Mouse (Mus musculus): ENCODE measurements around the gene Slc2a9. TPM values are rescaled to one million over a fixed set of nuclear protein-coding genes. Genes with fewer than 3 reads are reported as not detected.
"Not testable (repeated sequence)": the region's sequence is repeated elsewhere in the genome, so short reads cannot be mapped to it uniquely, and the experiment has no call there.

Gene Slc2a9
- polyA plus RNA-seq, 1 experiment from 2014 or later: 4.0 TPM

GRCm38 (mm10) chr5:38480822-38481707, 21.9 kb downstream of the Slc2a9 start:
- peak overlapping the region; percentile 42; the same call in 1 of the 2 replicates for H3K27ac ChIP-seq (ENCODE audit: low read length)
- H3K4me2 ChIP-seq (ENCODE audit: low read depth, low read length): peak overlapping the region; percentile 91
- H3K9ac ChIP-seq (ENCODE audit: low read depth, low read length): peak overlapping the region; percentile 70; the same call in 1 of the 2 replicates
- H3K9me3 ChIP-seq (replicated peaks; ENCODE audit: control insufficient read depth, low read length): no peaks in the 10 kb centered on the region
- no peaks in the 10 kb centered on the region for H3K27me3 ChIP-seq (ENCODE audit: control insufficient read depth, insufficient read depth, low read depth, low read length)
- peak overlapping the region; percentile 64 for H3K4me3 ChIP-seq (ENCODE audit: low read depth, low read length)
- H3K36me3 ChIP-seq (ENCODE audit: control insufficient read depth, insufficient read depth): peaks cover 8% of the 10 kb centered on the region
- no peak for ATAC-seq (ENCODE audit: low read depth)
- H3K4me1 ChIP-seq (ENCODE audit: control insufficient read depth, low read depth, low read length): peaks cover 31% of the 10 kb centered on the region
- 64% methylated on average over 10 of the region's 10 CpGs for WGBS (ENCODE audit: insufficient replicate concordance)

GRCm38 (mm10) chr5:38479908-38480725, 22.8 kb downstream of the Slc2a9 start:
- 19% methylated on average over 22 of the region's 22 CpGs for WGBS (ENCODE audit: insufficient replicate concordance)
- H3K4me1 ChIP-seq (ENCODE audit: control insufficient read depth, low read depth, low read length): peaks cover 31% of the 10 kb centered on the region
- peak; percentile 70 for ATAC-seq (ENCODE audit: low read depth)

GRCm38 (mm10) chr5:38479545-38479907, 23.4 kb downstream of the Slc2a9 start:
- Histone ChIP-seq H3K4me2 (ENCODE audit: low read depth, low read length) (peak overlapping the region; percentile 91), H3K9ac (ENCODE audit: low read depth, low read length) (peak overlapping the region; percentile 70), H3K27ac (ENCODE audit: low read length) (peak overlapping the region; percentile 80), H3K36me3 (ENCODE audit: control insufficient read depth, insufficient read depth) (peaks cover 11% of the 10 kb centered on the region), H3K4me1 (ENCODE audit: control insufficient read depth, low read depth, low read length) (peaks cover 31% of the 10 kb centered on the region), H3K4me3 (ENCODE audit: low read depth, low read length) (peak overlapping the region; percentile 64)
- peak; percentile 43 for ATAC-seq (ENCODE audit: low read depth)
- H3K27me3 ChIP-seq (ENCODE audit: control insufficient read depth, insufficient read depth, low read depth, low read length); H3K9me3 ChIP-seq (replicated peaks; ENCODE audit: control insufficient read depth, low read length): not testable (repeated sequence)

More at GRCm38 (mm10) chr5:38479908-38480725, 22.8 kb downstream of the Slc2a9 start:
- Histone ChIP-seq H3K4me2 (ENCODE audit: low read depth, low read length) (peak overlapping the region; percentile 91), H3K27ac (ENCODE audit: low read length) (peak overlapping the region; percentile 80), H3K9ac (ENCODE audit: low read depth, low read length) (peak overlapping the region; percentile 70), H3K27me3 (ENCODE audit: control insufficient read depth, insufficient read depth, low read depth, low read length) (no peaks in the 10 kb centered on the region), H3K36me3 (ENCODE audit: control insufficient read depth, insufficient read depth) (peaks cover 11% of the 10 kb centered on the region), H3K4me3 (ENCODE audit: low read depth, low read length) (peak overlapping the region; percentile 64), H3K9me3 (replicated peaks; ENCODE audit: control insufficient read depth, low read length) (no peaks in the 10 kb centered on the region)

GRCm38 (mm10) chr5:38479027-38479426, 23.9 kb downstream of the Slc2a9 start:
- H3K4me1 ChIP-seq (ENCODE audit: control insufficient read depth, low read depth, low read length): peaks cover 31% of the 10 kb centered on the region
- peak overlapping the region; percentile 64 for H3K4me3 ChIP-seq (ENCODE audit: low read depth, low read length)
- no peaks in the 10 kb centered on the region for H3K27me3 ChIP-seq (ENCODE audit: control insufficient read depth, insufficient read depth, low read depth, low read length)
- H3K36me3 ChIP-seq (ENCODE audit: control insufficient read depth, insufficient read depth): peaks cover 11% of the 10 kb centered on the region
- H3K9me3 ChIP-seq (replicated peaks; ENCODE audit: control insufficient read depth, low read length): no peaks in the 10 kb centered on the region
- H3K27ac ChIP-seq (ENCODE audit: low read length): no peak overlapping the region; the same call in 1 of the 2 replicates
- peak; percentile 72 for ATAC-seq (ENCODE audit: low read depth)
- peak overlapping the region; percentile 91 for H3K4me2 ChIP-seq (ENCODE audit: low read depth, low read length)
- 6% methylated on average over 4 of the region's 4 CpGs for WGBS (ENCODE audit: insufficient replicate concordance)
- H3K9ac ChIP-seq (ENCODE audit: low read depth, low read length): 0 out of 2 replicates have a peak overlapping the region, but pooled peaks have one; percentile 3

- Histone ChIP-seq H3K27ac (ENCODE audit: low read length) (no peak overlapping the region), H3K27me3 (ENCODE audit: control insufficient read depth, insufficient read depth, low read depth, low read length) (no peaks in the 10 kb centered on the region), H3K4me3 (ENCODE audit: low read depth, low read length) (no peak overlapping the region), H3K36me3 (ENCODE audit: control insufficient read depth, insufficient read depth) (peaks cover 11% of the 10 kb centered on the region), H3K4me1 (ENCODE audit: control insufficient read depth, low read depth, low read length) (peaks cover 31% of the 10 kb centered on the region), H3K9me3 (replicated peaks; ENCODE audit: control insufficient read depth, low read length) (no peaks in the 10 kb centered on the region), H3K4me2 (ENCODE audit: low read depth, low read length) (no peak overlapping the region), H3K9ac (ENCODE audit: low read depth, low read length) (no peak overlapping the region)
- no peak for ATAC-seq (ENCODE audit: low read depth)
- 84% methylated on average over 7 of the region's 7 CpGs for WGBS (ENCODE audit: insufficient replicate concordance)
Observed at GRCm38 (mm10) chr5:38477731-38478445, 25.1 kb downstream of the Slc2a9 start.

- H3K9ac ChIP-seq (ENCODE audit: low read depth, low read length): no peak overlapping the region
- H3K27me3 ChIP-seq (ENCODE audit: control insufficient read depth, insufficient read depth, low read depth, low read length): no peaks in the 10 kb centered on the region
- H3K4me1 ChIP-seq (ENCODE audit: control insufficient read depth, low read depth, low read length): peaks cover 28% of the 10 kb centered on the region
- H3K27ac ChIP-seq (ENCODE audit: low read length): no peak overlapping the region
- no peak overlapping the region for H3K4me3 ChIP-seq (ENCODE audit: low read depth, low read length)
- H3K9me3 ChIP-seq (replicated peaks; ENCODE audit: control insufficient read depth, low read length): no peaks in the 10 kb centered on the region
- WGBS (ENCODE audit: insufficient replicate concordance): 91% methylated on average over 25 of the region's 25 CpGs
- H3K36me3 ChIP-seq (ENCODE audit: control insufficient read depth, insufficient read depth): peaks cover 11% of the 10 kb centered on the region
- no peak overlapping the region for H3K4me2 ChIP-seq (ENCODE audit: low read depth, low read length)
- ATAC-seq (ENCODE audit: low read depth): no peak
Observed at GRCm38 (mm10) chr5:38476861-38477565, 25.9 kb downstream of the Slc2a9 start.

- WGBS (ENCODE audit: insufficient replicate concordance): 74% methylated on average over 6 of the region's 6 CpGs
Observed at GRCm38 (mm10) chr5:38470881-38471280, 32.1 kb downstream of the Slc2a9 start.

GRCm38 (mm10) chr5:38469891-38470578, 32.9 kb downstream of the Slc2a9 start:
- ATAC-seq (ENCODE audit: low read depth): peak; percentile 72
- Histone ChIP-seq H3K9me3 (replicated peaks; ENCODE audit: control insufficient read depth, low read length) (no peaks in the 10 kb centered on the region), H3K27me3 (ENCODE audit: control insufficient read depth, insufficient read depth, low read depth, low read length) (no peaks in the 10 kb centered on the region), H3K4me1 (ENCODE audit: control insufficient read depth, low read depth, low read length) (no peaks in the 10 kb centered on the region; the same call in 1 of the 2 replicates), H3K27ac (ENCODE audit: low read length) (no peak overlapping the region), H3K4me2 (ENCODE audit: low read depth, low read length) (no peak overlapping the region), H3K36me3 (ENCODE audit: control insufficient read depth, insufficient read depth) (no peaks in the 10 kb centered on the region), H3K9ac (ENCODE audit: low read depth, low read length) (no peak overlapping the region), H3K4me3 (ENCODE audit: low read depth, low read length) (no peak overlapping the region)
- WGBS (ENCODE audit: insufficient replicate concordance): 32% methylated on average over 5 of the region's 5 CpGs

More at GRCm38 (mm10) chr5:38470881-38471280, 32.1 kb downstream of the Slc2a9 start:
- no peaks in the 10 kb centered on the region for H3K9me3 ChIP-seq (replicated peaks; ENCODE audit: control insufficient read depth, low read length)
- H3K4me1 ChIP-seq (ENCODE audit: control insufficient read depth, low read depth, low read length): no peaks in the 10 kb centered on the region; the same call in 1 of the 2 replicates
- no peak for ATAC-seq (ENCODE audit: low read depth)
- H3K4me2 ChIP-seq (ENCODE audit: low read depth, low read length): no peak overlapping the region
- no peaks in the 10 kb centered on the region for H3K27me3 ChIP-seq (ENCODE audit: control insufficient read depth, insufficient read depth, low read depth, low read length)
- H3K4me3 ChIP-seq (ENCODE audit: low read depth, low read length): no peak overlapping the region
- no peak overlapping the region for H3K27ac ChIP-seq (ENCODE audit: low read length)
- H3K36me3 ChIP-seq (ENCODE audit: control insufficient read depth, insufficient read depth): peaks cover 1% of the 10 kb centered on the region; the same call in 1 of the 2 replicates
- H3K9ac ChIP-seq (ENCODE audit: low read depth, low read length): no peak overlapping the region
